In the genomic region with DNA sequence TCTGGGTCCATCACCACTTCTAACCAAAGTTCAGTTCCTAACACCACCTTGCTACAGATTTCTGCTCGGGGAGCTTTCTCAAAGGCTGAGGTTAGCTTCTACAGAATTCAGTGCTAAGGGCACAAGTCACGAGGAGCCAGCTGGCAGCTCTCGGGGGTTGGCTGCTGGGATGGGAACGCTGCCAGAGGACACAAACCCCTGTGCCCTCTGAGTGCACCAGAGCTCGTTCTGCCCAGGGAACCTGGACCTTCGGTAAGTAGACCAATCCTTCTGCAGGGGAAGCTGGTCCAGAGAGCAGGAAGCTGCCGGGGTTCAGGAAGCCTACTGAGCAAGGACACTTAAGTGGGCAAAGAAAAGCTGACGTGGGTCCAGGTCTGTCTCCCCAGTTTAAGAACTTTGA, we compare ENCODE assay signal across 15 mouse cellular contexts. TPM values are rescaled to one million over a fixed set of nuclear protein-coding genes. Genes with fewer than 3 reads are reported as not detected.
DNase-seq lines count a peak whose midpoint lies in the region; ATAC-seq lines count a peak whose summit lies in the region.
"Had no signal": no experiment of that assay in that cellular context is flagged by ENCODE, and none has a peak within 500 bp of the region (broad histone marks: within the 10 kb centered on the region; RNA-seq: fewer than 3 reads in every experiment).

No protein-coding gene starts in this region.

- no peak overlapping the region for H3K9ac ChIP-seq in forebrain, embryonic 11.5 days (ENCODE audit: low read length)
- no peak overlapping the region for H3K9ac ChIP-seq in forebrain, embryonic 15.5 days (replicated peaks)
- no peak overlapping the region for H3K9ac ChIP-seq in intestine, embryonic 16.5 days (ENCODE audit: low read depth, low read length)
- H3K9ac ChIP-seq: hindbrain, embryonic 12.5 days; liver, embryonic 15.5 days had no signal

- H3K36me3 ChIP-seq in forebrain, embryonic 11.5 days (ENCODE audit: control insufficient read depth, insufficient read depth, low read length): no peaks in the 10 kb centered on the region
- H3K36me3 ChIP-seq in forebrain, embryonic 15.5 days: 0 out of 2 replicates have a peak, but pooled peaks cover 5% of the 10 kb centered on the region
- no peaks in the 10 kb centered on the region for H3K36me3 ChIP-seq in intestine, embryonic 16.5 days (ENCODE audit: control insufficient read depth, insufficient read depth, low read length)
- H3K36me3 ChIP-seq: G1E; hindbrain, embryonic 12.5 days; liver, embryonic 15.5 days had no signal

- DNase-seq in forebrain, embryonic 11.5 days (ENCODE audit: low spot score): peak; percentile 48
- peak; percentile 43 for DNase-seq in adrenal gland, postnatal 25 days
- DNase-seq in cerebellum, postnatal 25 days: peak; percentile 66 to 74
- peak; percentile 58 to 61 for DNase-seq in heart, postnatal 36 days
- no peak for DNase-seq in urinary bladder, adult 2 months (ENCODE audit: low spot score)
- no peak for DNase-seq in frontal cortex, postnatal 36 days (ENCODE audit: low spot score in 2 of 2)
- DNase-seq: B cell, adult 2 months; right cerebral cortex, postnatal 14 days; thymus, postnatal 4 days had no signal

- WGBS in forebrain, embryonic 11.5 days: 93% methylated on average over 8 of the region's 8 CpGs
- WGBS in forebrain, embryonic 15.5 days: 80% methylated on average over 8 of the region's 8 CpGs
- 83% methylated on average over 8 of the region's 8 CpGs for WGBS in intestine, embryonic 16.5 days

- H3K4me2 ChIP-seq in forebrain, embryonic 11.5 days (ENCODE audit: low read depth, low read length, severe bottlenecking): no peak overlapping the region
- no peak overlapping the region for H3K4me2 ChIP-seq in forebrain, embryonic 15.5 days (replicated peaks)
- H3K4me2 ChIP-seq in intestine, embryonic 16.5 days (ENCODE audit: low read depth, low read length): no peak overlapping the region
- H3K4me2 ChIP-seq: hindbrain, embryonic 12.5 days; liver, embryonic 15.5 days had no signal

- H3K27me3 ChIP-seq in forebrain, embryonic 11.5 days (ENCODE audit: control insufficient read depth, insufficient read depth, low read length): no peaks in the 10 kb centered on the region
- no peaks in the 10 kb centered on the region for H3K27me3 ChIP-seq in forebrain, embryonic 15.5 days
- H3K27me3 ChIP-seq in intestine, embryonic 16.5 days (replicated peaks; ENCODE audit: control insufficient read depth, insufficient read depth, low read length): no peaks in the 10 kb centered on the region
- H3K27me3 ChIP-seq: hindbrain, embryonic 12.5 days; liver, embryonic 15.5 days had no signal

- ATAC-seq in forebrain, embryonic 11.5 days (replicated peaks; ENCODE audit: low FRiP score): no peak
- no peak for ATAC-seq in forebrain, embryonic 15.5 days (replicated peaks)
- no peak for ATAC-seq in intestine, embryonic 16.5 days

- H3K4me3 ChIP-seq in forebrain, embryonic 11.5 days (ENCODE audit: low read depth, low read length): no peak overlapping the region
- no peak overlapping the region for H3K4me3 ChIP-seq in forebrain, embryonic 15.5 days
- H3K4me3 ChIP-seq in intestine, embryonic 16.5 days (ENCODE audit: low read length): no peak overlapping the region
- H3K4me3 ChIP-seq: hindbrain, embryonic 12.5 days; liver, embryonic 15.5 days had no signal

- intact Hi-C loops in heart, postnatal 36 days (cut with DNase I): no loop called here

- no peaks in the 10 kb centered on the region for H3K9me3 ChIP-seq in forebrain, embryonic 11.5 days (ENCODE audit: control insufficient read depth, low read length)
- no peaks in the 10 kb centered on the region for H3K9me3 ChIP-seq in forebrain, embryonic 15.5 days
- H3K9me3 ChIP-seq in intestine, embryonic 16.5 days (ENCODE audit: control insufficient read depth, low read length): no peaks in the 10 kb centered on the region
- H3K9me3 ChIP-seq: hindbrain, embryonic 12.5 days; liver, embryonic 15.5 days had no signal

- H3K4me1 ChIP-seq in forebrain, embryonic 11.5 days (replicated peaks; ENCODE audit: control insufficient read depth, insufficient read depth, low read length): no peaks in the 10 kb centered on the region
- 0 out of 2 replicates have a peak, but pooled peaks cover 2% of the 10 kb centered on the region for H3K4me1 ChIP-seq in forebrain, embryonic 15.5 days
- H3K4me1 ChIP-seq in intestine, embryonic 16.5 days (ENCODE audit: control insufficient read depth, insufficient read depth, low read length): no peaks in the 10 kb centered on the region
- H3K4me1 ChIP-seq: hindbrain, embryonic 12.5 days; liver, embryonic 15.5 days had no signal

- no peak overlapping the region for H3K27ac ChIP-seq in forebrain, embryonic 11.5 days (ENCODE audit: low read depth, low read length)
- H3K27ac ChIP-seq in forebrain, embryonic 15.5 days (replicated peaks): no peak overlapping the region
- H3K27ac ChIP-seq in intestine, embryonic 16.5 days (ENCODE audit: low read length): no peak overlapping the region
- H3K27ac ChIP-seq: hindbrain, embryonic 12.5 days; liver, embryonic 15.5 days; macrophage had no signal

RNA-seq across cellular contexts. Expression of gene Tmem108, which starts 40.6 kb away (rescaled TPM):
- 27.2 and 28.4 TPM in 2 replicates for polyA plus RNA-seq in forebrain, embryonic 11.5 days (2014; fragmentation: Nextera tagmentation; extraction: Ambion mirVana)
- polyA plus RNA-seq in forebrain, embryonic 15.5 days (2015; fragmentation: Nextera tagmentation; extraction: Ambion mirVana): 72.3 and 78.0 TPM in 2 replicates
- 2.7 and 4.4 TPM in 2 replicates for total RNA-seq in adrenal gland, postnatal 25 days (2021)
- total RNA-seq in heart, postnatal 36 days (2021): 1 to 10 TPM; 3.7 to 5.7 TPM
- 0.72 and 1.0 TPM in 2 replicates for polyA plus RNA-seq in urinary bladder, adult 2 months (2012; rRNA removed)
- polyA plus RNA-seq in intestine, embryonic 16.5 days (2015; fragmentation: Nextera tagmentation; extraction: Ambion mirVana): 7.2 and 7.3 TPM in 2 replicates
- polyA plus RNA-seq: G1E, macrophage had no signal

Comparison
In these comparisons a context has a peak if more than half of its experiments do, and no peak if none do; other contexts are left out.
1. DNase-seq: peak in forebrain, embryonic 11.5 days (single experiment), adrenal gland, postnatal 25 days (single experiment), cerebellum, postnatal 25 days (2 of 2) and heart, postnatal 36 days (2 of 2); none in urinary bladder, adult 2 months (single experiment) and frontal cortex, postnatal 36 days (0 of 2).